ENCODE assay signal across 8 mouse cellular contexts in genomic region chr8:104341106-104341561, GRCm38 (mm10). TPM values are rescaled to one million over a fixed set of nuclear protein-coding genes. Genes with fewer than 3 reads are reported as not detected.
DNase-seq lines count a peak whose midpoint lies in the region; ATAC-seq and TF ChIP-seq lines count a peak whose summit lies in the region.

No protein-coding gene starts in this region.

- peak overlapping the region; percentile 85 for H3K4me2 ChIP-seq in hindbrain, embryonic 16.5 days (ENCODE audit: low read length)
- H3K4me2 ChIP-seq in limb, embryonic 13.5 days (replicated peaks): peak overlapping the region; percentile 80
- H3K4me2 ChIP-seq in midbrain, embryonic 12.5 days (replicated peaks): peak overlapping the region; percentile 81
- peak overlapping the region; percentile 76 for H3K4me2 ChIP-seq in stomach, embryonic 16.5 days (ENCODE audit: low read depth, low read length)

- 3% methylated on average over 24 of the region's 24 CpGs for WGBS in cerebellum, adult 2 months
- 2% methylated on average over 24 of the region's 24 CpGs for WGBS in bone marrow, adult 2 months
- 0% methylated on average over 24 of the region's 24 CpGs for WGBS in hindbrain, embryonic 16.5 days
- 1% methylated on average over 24 of the region's 24 CpGs for WGBS in limb, embryonic 13.5 days
- 2% methylated on average over 24 of the region's 24 CpGs for WGBS in midbrain, embryonic 12.5 days
- 0% methylated on average over 24 of the region's 24 CpGs for WGBS in stomach, embryonic 16.5 days

- no peak for TF ChIP-seq POLR2A in cerebellum, adult 2 months (IDR thresholded peaks at IDR 0.05; ENCODE audit: borderline replicate concordance, insufficient read depth, low read length)
- peak; percentile 20; the same call in 1 of the 2 replicates for TF ChIP-seq POLR2A in bone marrow, adult 2 months (IDR thresholded peaks at IDR 0.05; ENCODE audit: borderline replicate concordance, control insufficient read depth, low read depth, low read length)

- peak; percentile 59 for ATAC-seq in hindbrain, embryonic 16.5 days
- ATAC-seq in limb, embryonic 13.5 days (ENCODE audit: low FRiP score, low read depth): peak; percentile 63
- ATAC-seq in midbrain, embryonic 12.5 days (ENCODE audit: low FRiP score, low read depth): peak; percentile 67
- peak; percentile 65 for ATAC-seq in stomach, embryonic 16.5 days (ENCODE audit: insufficient read depth, low FRiP score)

- H3K27me3 ChIP-seq in cerebellum, adult 2 months (ENCODE audit: control insufficient read depth, insufficient read depth, low read length): no peaks in the 10 kb centered on the region
- H3K27me3 ChIP-seq in hindbrain, embryonic 16.5 days (replicated peaks; ENCODE audit: control insufficient read depth, insufficient read depth, low read length): no peaks in the 10 kb centered on the region
- no peaks in the 10 kb centered on the region for H3K27me3 ChIP-seq in limb, embryonic 13.5 days
- H3K27me3 ChIP-seq in midbrain, embryonic 12.5 days: no peaks in the 10 kb centered on the region; the same call in 1 of the 2 replicates
- H3K27me3 ChIP-seq in stomach, embryonic 16.5 days (ENCODE audit: control insufficient read depth, insufficient read depth, low read length): no peaks in the 10 kb centered on the region

- TF ChIP-seq CTCF in cerebellum, adult 2 months (IDR thresholded peaks at IDR 0.05; ENCODE audit: borderline replicate concordance, insufficient read depth, low read depth, low read length): no peak
- no peak for TF ChIP-seq CTCF in bone marrow, adult 2 months (IDR thresholded peaks at IDR 0.05; ENCODE audit: control insufficient read depth, insufficient read depth, low read length)
- no peak for TF ChIP-seq CTCF in gastrocnemius, adult 2 months (IDR thresholded peaks at IDR 0.05)

- intact Hi-C loops in gastrocnemius, adult 2 months (cut with DNase I): loop anchor here (5.0 kb wide), 1 partner anchor 89 kb away; the partner anchor contains the start of gene Cklf

- H3K9ac ChIP-seq in hindbrain, embryonic 16.5 days (ENCODE audit: low read depth, low read length): peak overlapping the region; percentile 85
- H3K9ac ChIP-seq in limb, embryonic 13.5 days: peak overlapping the region; percentile 88
- peak overlapping the region; percentile 69 for H3K9ac ChIP-seq in midbrain, embryonic 12.5 days (replicated peaks)
- H3K9ac ChIP-seq in stomach, embryonic 16.5 days (ENCODE audit: low read length): peak overlapping the region; percentile 91

- H3K4me1 ChIP-seq in cerebellum, adult 2 months (ENCODE audit: control insufficient read depth, insufficient read depth, low read length): peaks cover 8% of the 10 kb centered on the region; the same call in 1 of the 2 replicates
- H3K4me1 ChIP-seq in bone marrow, adult 2 months (ENCODE audit: control insufficient read depth, insufficient read depth, low read length): no peaks in the 10 kb centered on the region
- peaks cover 5% of the 10 kb centered on the region; the same call in 1 of the 2 replicates for H3K4me1 ChIP-seq in hindbrain, embryonic 16.5 days (ENCODE audit: control insufficient read depth, insufficient read depth, low read depth, low read length)
- peaks cover 21% of the 10 kb centered on the region for H3K4me1 ChIP-seq in limb, embryonic 13.5 days
- peaks cover 24% of the 10 kb centered on the region for H3K4me1 ChIP-seq in midbrain, embryonic 12.5 days
- H3K4me1 ChIP-seq in stomach, embryonic 16.5 days (ENCODE audit: control insufficient read depth, insufficient read depth, low read length): peaks cover 9% of the 10 kb centered on the region; the same call in 1 of the 2 replicates

- no peak overlapping the region for H3K27ac ChIP-seq in cerebellum, adult 2 months (ENCODE audit: insufficient read depth, low read length)
- H3K27ac ChIP-seq in bone marrow, adult 2 months (ENCODE audit: control insufficient read depth, insufficient read depth, low read depth, low read length, poor library complexity): peak overlapping the region; percentile 61
- H3K27ac ChIP-seq in gastrocnemius, adult 2 months: peak overlapping the region; percentile 93
- peak overlapping the region; percentile 83 for H3K27ac ChIP-seq in hindbrain, embryonic 16.5 days (ENCODE audit: low read depth, low read length)
- H3K27ac ChIP-seq in limb, embryonic 13.5 days: peak overlapping the region; percentile 79
- peak overlapping the region; percentile 40 for H3K27ac ChIP-seq in midbrain, embryonic 12.5 days (replicated peaks)
- peak overlapping the region; percentile 87 for H3K27ac ChIP-seq in stomach, embryonic 16.5 days (ENCODE audit: low read length)

- H3K36me3 ChIP-seq in hindbrain, embryonic 16.5 days (ENCODE audit: control insufficient read depth, insufficient read depth, low read length): no peaks in the 10 kb centered on the region
- H3K36me3 ChIP-seq in limb, embryonic 13.5 days: peaks cover 19% of the 10 kb centered on the region
- H3K36me3 ChIP-seq in midbrain, embryonic 12.5 days: no peaks in the 10 kb centered on the region
- no peaks in the 10 kb centered on the region; the same call in 1 of the 2 replicates for H3K36me3 ChIP-seq in stomach, embryonic 16.5 days (ENCODE audit: control insufficient read depth, insufficient read depth, low read length)

- DNase-seq in cerebellum, adult 2 months: peak in 1 of 2 experiments; percentile 24
- no peak for DNase-seq in cerebellum, adult 8-10 months
- peak; percentile 80 for DNase-seq in gastrocnemius, adult 2 months

- H3K4me3 ChIP-seq in cerebellum, adult 2 months (replicated peaks; ENCODE audit: insufficient read depth, low read depth, low read length): peak overlapping the region; percentile 61
- peak overlapping the region; percentile 83 for H3K4me3 ChIP-seq in bone marrow, adult 2 months (replicated peaks; ENCODE audit: control insufficient read depth, low read depth, low read length)
- H3K4me3 ChIP-seq in gastrocnemius, adult 2 months: peak overlapping the region; percentile 88
- H3K4me3 ChIP-seq in hindbrain, embryonic 16.5 days (ENCODE audit: low read length): peak overlapping the region; percentile 61
- H3K4me3 ChIP-seq in limb, embryonic 13.5 days: peak overlapping the region; percentile 70
- H3K4me3 ChIP-seq in midbrain, embryonic 12.5 days: peak overlapping the region; percentile 58
- peak overlapping the region; percentile 72 for H3K4me3 ChIP-seq in stomach, embryonic 16.5 days (replicated peaks; ENCODE audit: low read length)

- H3K9me3 ChIP-seq in hindbrain, embryonic 16.5 days (ENCODE audit: control insufficient read depth, low read length): no peaks in the 10 kb centered on the region; the same call in 1 of the 2 replicates
- no peaks in the 10 kb centered on the region for H3K9me3 ChIP-seq in limb, embryonic 13.5 days
- no peaks in the 10 kb centered on the region for H3K9me3 ChIP-seq in midbrain, embryonic 12.5 days
- no peaks in the 10 kb centered on the region for H3K9me3 ChIP-seq in stomach, embryonic 16.5 days (replicated peaks; ENCODE audit: control insufficient read depth, low read length)

RNA-seq across cellular contexts. Expression of gene Cmtm3, which starts 1.9 kb away (rescaled TPM):
- 16.9 and 18.6 TPM in 2 replicates for polyA plus RNA-seq in cerebellum, adult 2 months (2012; rRNA removed)
- polyA plus RNA-seq in bone marrow, adult 2 months (2011; ENCODE audit: insufficient read depth, insufficient read length, low replicate concordance, missing spikeins): 21.4 and 22.8 TPM in 2 replicates
- total RNA-seq in gastrocnemius, adult 2 months (2021): 1 to 10 TPM; 3.5 to 8.5 TPM
- 44.2 and 47.2 TPM in 2 replicates for polyA plus RNA-seq in hindbrain, embryonic 16.5 days (2015; fragmentation: Nextera tagmentation; extraction: Ambion mirVana)
- polyA plus RNA-seq in limb, embryonic 13.5 days (2015; fragmentation: Nextera tagmentation; extraction: Ambion mirVana): 158 and 159 TPM in 2 replicates
- 54.8 and 69.4 TPM in 2 replicates for polyA plus RNA-seq in midbrain, embryonic 12.5 days (2016; fragmentation: Nextera tagmentation; extraction: Ambion mirVana)
- polyA plus RNA-seq in stomach, embryonic 16.5 days (2015; fragmentation: Nextera tagmentation; extraction: Ambion mirVana): 120 and 129 TPM in 2 replicates

RNA-seq across cellular contexts. Expression of gene Cmtm2b, which starts 19.1 kb away (rescaled TPM):
- not detected in 2 replicates for polyA plus RNA-seq in cerebellum, adult 2 months (2012; rRNA removed)
- not detected in 2 replicates for polyA plus RNA-seq in bone marrow, adult 2 months (2011; ENCODE audit: insufficient read depth, insufficient read length, low replicate concordance, missing spikeins)
- total RNA-seq in gastrocnemius, adult 2 months (2021): not detected
- not detected in 2 replicates for polyA plus RNA-seq in hindbrain, embryonic 16.5 days (2015; fragmentation: Nextera tagmentation; extraction: Ambion mirVana)
- polyA plus RNA-seq in limb, embryonic 13.5 days (2015; fragmentation: Nextera tagmentation; extraction: Ambion mirVana): not detected in 2 replicates
- polyA plus RNA-seq in midbrain, embryonic 12.5 days (2016; fragmentation: Nextera tagmentation; extraction: Ambion mirVana): not detected in 2 replicates
- not detected in 2 replicates for polyA plus RNA-seq in stomach, embryonic 16.5 days (2015; fragmentation: Nextera tagmentation; extraction: Ambion mirVana)

RNA-seq across cellular contexts. Expression of gene Gm11020, which starts 19.8 kb away (rescaled TPM):
- polyA plus RNA-seq in cerebellum, adult 2 months (2012; rRNA removed): not detected in 2 replicates
- polyA plus RNA-seq in bone marrow, adult 2 months (2011; ENCODE audit: insufficient read depth, insufficient read length, low replicate concordance, missing spikeins): not detected in 2 replicates
- total RNA-seq in gastrocnemius, adult 2 months (2021): not detected
- polyA plus RNA-seq in hindbrain, embryonic 16.5 days (2015; fragmentation: Nextera tagmentation; extraction: Ambion mirVana): not detected in 2 replicates
- polyA plus RNA-seq in limb, embryonic 13.5 days (2015; fragmentation: Nextera tagmentation; extraction: Ambion mirVana): not detected in 2 replicates
- not detected in 2 replicates for polyA plus RNA-seq in midbrain, embryonic 12.5 days (2016; fragmentation: Nextera tagmentation; extraction: Ambion mirVana)
- not detected in 2 replicates for polyA plus RNA-seq in stomach, embryonic 16.5 days (2015; fragmentation: Nextera tagmentation; extraction: Ambion mirVana)

RNA-seq across cellular contexts. Expression of gene Cmtm1, which starts 31.2 kb away (rescaled TPM):
- not detected in 2 replicates for polyA plus RNA-seq in cerebellum, adult 2 months (2012; rRNA removed)
- 2.2 TPM in 1 of 2 replicates, not detected in the other for polyA plus RNA-seq in bone marrow, adult 2 months (2011; ENCODE audit: insufficient read depth, insufficient read length, low replicate concordance, missing spikeins)
- not detected for total RNA-seq in gastrocnemius, adult 2 months (2021)
- not detected in 2 replicates for polyA plus RNA-seq in hindbrain, embryonic 16.5 days (2015; fragmentation: Nextera tagmentation; extraction: Ambion mirVana)
- not detected in 2 replicates for polyA plus RNA-seq in limb, embryonic 13.5 days (2015; fragmentation: Nextera tagmentation; extraction: Ambion mirVana)
- polyA plus RNA-seq in midbrain, embryonic 12.5 days (2016; fragmentation: Nextera tagmentation; extraction: Ambion mirVana): not detected in 2 replicates
- not detected in 2 replicates for polyA plus RNA-seq in stomach, embryonic 16.5 days (2015; fragmentation: Nextera tagmentation; extraction: Ambion mirVana)

RNA-seq across cellular contexts. Expression of gene Gm45711, which starts 31.3 kb away (rescaled TPM):
- polyA plus RNA-seq in cerebellum, adult 2 months (2012; rRNA removed): not detected in 2 replicates
- polyA plus RNA-seq in bone marrow, adult 2 months (2011; ENCODE audit: insufficient read depth, insufficient read length, low replicate concordance, missing spikeins): not detected in 2 replicates
- not detected for total RNA-seq in gastrocnemius, adult 2 months (2021)
- not detected in 2 replicates for polyA plus RNA-seq in hindbrain, embryonic 16.5 days (2015; fragmentation: Nextera tagmentation; extraction: Ambion mirVana)
- not detected in 2 replicates for polyA plus RNA-seq in limb, embryonic 13.5 days (2015; fragmentation: Nextera tagmentation; extraction: Ambion mirVana)
- not detected in 2 replicates for polyA plus RNA-seq in midbrain, embryonic 12.5 days (2016; fragmentation: Nextera tagmentation; extraction: Ambion mirVana)
- not detected in 2 replicates for polyA plus RNA-seq in stomach, embryonic 16.5 days (2015; fragmentation: Nextera tagmentation; extraction: Ambion mirVana)
